Mouse (Mus musculus) ovary, adult 2 months (tissue): Measurements from ENCODE around the gene Vmn1r159. TPM values are rescaled to one million over a fixed set of nuclear protein-coding genes. Genes with fewer than 3 reads are reported as not detected.

Source experiments
- polyA plus RNA-seq: library from polyadenylated mRNA; depleted of rRNA; stranded (reverse); fragments of >200 nt; gene quantifications from 2 replicates; pipeline ENCODE4 v1.2.3, GENCODE M21; 2012; rRNA removed

The Vmn1r159 gene
- polyA plus RNA-seq = not detected in 2 replicates

GRCm38 (mm10) chr7:22843505-22843904, at the start of gene Vmn1r159:
TSS of gene Vmn1r159 (minus strand) at chr7:22843605.

GRCm38 (mm10) chr7:22870924-22871323, 27.5 kb upstream of the Vmn1r159 start, which contains the start of gene Vmn1r160:
TSS of gene Vmn1r160 (plus strand) at chr7:22871224.

Other genes starting within 250 kb of the Vmn1r159 start
- gene Vmn1r155, start 185.6 kb downstream of the Vmn1r159 start, polyA plus RNA-seq = not detected in 2 replicates
- gene Gm8693, start 151.3 kb downstream of the Vmn1r159 start, polyA plus RNA-seq = not detected in 2 replicates
- 0.15 TPM in 1 of 2 replicates, not detected in the other for gene Gm4567, start 123.9 kb downstream of the Vmn1r159 start, polyA plus RNA-seq
- gene Vmn1r157, start 81.9 kb downstream of the Vmn1r159 start, polyA plus RNA-seq = not detected in 2 replicates
- not detected in 2 replicates for gene Vmn1r158, start 52.8 kb downstream of the Vmn1r159 start, polyA plus RNA-seq
- not detected in 2 replicates for gene Vmn1r160, start 27.6 kb upstream of the Vmn1r159 start, polyA plus RNA-seq
- not detected in 2 replicates for gene Gm4214, start 141.1 kb upstream of the Vmn1r159 start, polyA plus RNA-seq
- not detected in 2 replicates for gene Gm4216, start 176.3 kb upstream of the Vmn1r159 start, polyA plus RNA-seq
- gene Vmn1r163, start 211.9 kb upstream of the Vmn1r159 start, polyA plus RNA-seq = not detected in 2 replicates
- gene Gm8720, start 223.9 kb upstream of the Vmn1r159 start, polyA plus RNA-seq = not detected in 2 replicates